Mouse (Mus musculus) liver (tissue): ENCODE measurements around the gene Fgfr1op.
"Not testable (repeated sequence)": the region's sequence is repeated elsewhere in the genome, so short reads cannot be mapped to it uniquely, and the experiment has no call there.

Source experiments
- DNase-seq: peaks from one replicate; pipeline ENCODE4 v3.0.0-alpha.2; 2020; ENCODE audit warnings: mixed read lengths

Gene Fgfr1op

GRCm38 (mm10) chr17:8164701-8165607 lies at the start of gene Fgfr1op:
Gene Fgfr1op, plus strand, starts transcription at chr17:8165501.
- DNase-seq: not testable (repeated sequence)

- DNase-seq: peak; percentile 14
These were observed 48.9 kb upstream of the Fgfr1op start for GRCm38 (mm10) chr17:8116378-8116777.

- not testable (repeated sequence) for DNase-seq
These were observed 48.4 kb upstream of the Fgfr1op start for GRCm38 (mm10) chr17:8116928-8117327.

- DNase-seq: not testable (repeated sequence)
These were observed 42.3 kb upstream of the Fgfr1op start for GRCm38 (mm10) chr17:8122974-8123373.

- not testable (repeated sequence) for DNase-seq
These were observed 40.7 kb upstream of the Fgfr1op start for GRCm38 (mm10) chr17:8124586-8124985.

- DNase-seq: not testable (repeated sequence)
These were observed 36.8 kb upstream of the Fgfr1op start for GRCm38 (mm10) chr17:8128326-8128993.

- DNase-seq: not testable (repeated sequence)
These were observed 35.7 kb upstream of the Fgfr1op start for GRCm38 (mm10) chr17:8129578-8129977.

GRCm38 (mm10) chr17:8130849-8131248 lies 34.5 kb upstream of the Fgfr1op start:
- DNase-seq: not testable (repeated sequence)

- not testable (repeated sequence) for DNase-seq
These were observed 27.2 kb upstream of the Fgfr1op start for GRCm38 (mm10) chr17:8138116-8138515.

GRCm38 (mm10) chr17:8140210-8140609 lies 25.1 kb upstream of the Fgfr1op start:
- not testable (repeated sequence) for DNase-seq

GRCm38 (mm10) chr17:8143802-8144673 lies 21.3 kb upstream of the Fgfr1op start:
- not testable (repeated sequence) for DNase-seq

- DNase-seq: not testable (repeated sequence)
These were observed 18.4 kb upstream of the Fgfr1op start for GRCm38 (mm10) chr17:8146931-8147330.

GRCm38 (mm10) chr17:8147439-8148316 lies 17.6 kb upstream of the Fgfr1op start, which contains the start of the genes Gm49673 and Rnaset2a:
Gene Gm49673, minus strand, starts transcription at chr17:8147788.
Gene Rnaset2a, minus strand, starts transcription at chr17:8148097.
- DNase-seq: peak; percentile 17

GRCm38 (mm10) chr17:8155010-8155409 lies 10.3 kb upstream of the Fgfr1op start:
- not testable (repeated sequence) for DNase-seq

- not testable (repeated sequence) for DNase-seq
These were observed 9.3 kb upstream of the Fgfr1op start for GRCm38 (mm10) chr17:8155982-8156381.

- not testable (repeated sequence) for DNase-seq
These were observed 6.7 kb upstream of the Fgfr1op start for GRCm38 (mm10) chr17:8158627-8159026.

- DNase-seq: not testable (repeated sequence)
These were observed 4.3 kb upstream of the Fgfr1op start for GRCm38 (mm10) chr17:8160969-8161368.

GRCm38 (mm10) chr17:8165608-8165945 lies 276 bp downstream of the Fgfr1op start:
- peak; percentile 17 for DNase-seq

GRCm38 (mm10) chr17:8165977-8166376 lies 676 bp downstream of the Fgfr1op start:
- not testable (repeated sequence) for DNase-seq

GRCm38 (mm10) chr17:8166454-8166853 lies 1.2 kb downstream of the Fgfr1op start:
- not testable (repeated sequence) for DNase-seq

GRCm38 (mm10) chr17:8167436-8167835 lies 2.1 kb downstream of the Fgfr1op start:
- not testable (repeated sequence) for DNase-seq
